ENCODE assay signal across 7 mouse cellular contexts in the genomic region with DNA sequence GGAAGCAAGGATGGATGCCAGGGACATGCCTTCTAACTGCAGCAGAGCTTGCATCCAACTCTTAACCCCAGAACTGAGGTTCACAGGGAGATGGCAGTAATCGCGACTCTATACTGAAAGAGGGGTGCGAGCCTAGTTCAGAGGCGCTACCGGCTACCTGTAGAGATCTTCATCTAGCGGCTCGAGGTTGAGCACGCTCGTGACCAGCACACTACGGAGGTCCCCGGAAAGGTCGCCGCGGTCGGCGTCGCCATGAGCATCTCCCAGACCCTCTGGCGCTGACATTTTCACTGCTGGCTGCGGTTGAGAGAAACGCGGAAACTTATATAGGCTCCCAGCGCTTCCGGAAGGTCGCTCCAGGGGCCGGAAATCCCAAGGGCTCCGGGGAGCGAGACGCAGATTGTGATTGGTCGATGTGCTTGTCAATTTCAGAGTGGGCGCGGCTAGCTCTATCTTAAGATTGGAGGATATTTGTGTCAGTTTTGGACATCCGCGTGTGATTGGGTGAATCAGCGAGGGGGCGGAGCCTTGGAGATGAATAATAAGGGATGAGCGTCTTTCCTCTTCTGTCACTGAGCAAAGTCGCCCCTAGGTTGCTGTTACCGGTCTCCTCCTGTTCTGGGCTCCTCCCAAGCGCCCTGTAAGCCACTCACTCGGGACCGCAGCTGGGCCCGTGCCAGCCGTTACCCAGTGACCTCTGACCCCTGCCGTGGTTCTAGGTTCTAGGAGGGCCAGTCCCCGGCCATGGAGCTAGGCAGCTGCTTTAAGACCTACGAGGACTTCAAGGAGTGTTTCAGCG. TPM values are rescaled to one million over a fixed set of nuclear protein-coding genes. Genes with fewer than 3 reads are reported as not detected.
A peak's percentile ranks its signal among the peaks of the same experiment; 100 is the strongest.
DNase-seq lines count a peak whose midpoint lies in the region; ATAC-seq lines count a peak whose summit lies in the region.

A gene (minus strand): TSS at position 350 of the 799 bp plus-strand sequence.
A gene (plus strand): TSS at position 566 of the 799 bp plus-strand sequence.

- no peaks in the 10 kb centered on the region for H3K4me1 ChIP-seq in embryonic facial prominence, embryonic 11.5 days (ENCODE audit: control insufficient read depth, insufficient read depth, low read length)
- peaks cover 4% of the 10 kb centered on the region for H3K4me1 ChIP-seq in limb, embryonic 11.5 days (ENCODE audit: control insufficient read depth, insufficient read depth, low read length)
- H3K4me1 ChIP-seq in midbrain, embryonic 14.5 days (ENCODE audit: control insufficient read depth, insufficient read depth, low read length): peaks cover 10% of the 10 kb centered on the region

- H3K9me3 ChIP-seq in embryonic facial prominence, embryonic 11.5 days (replicated peaks; ENCODE audit: control insufficient read depth, low read length): no peaks in the 10 kb centered on the region
- no peaks in the 10 kb centered on the region for H3K9me3 ChIP-seq in limb, embryonic 11.5 days (ENCODE audit: control insufficient read depth, low read length)
- no peaks in the 10 kb centered on the region for H3K9me3 ChIP-seq in midbrain, embryonic 14.5 days (ENCODE audit: control insufficient read depth, low read length)

- no peaks in the 10 kb centered on the region; the same call in 1 of the 2 replicates for H3K36me3 ChIP-seq in embryonic facial prominence, embryonic 11.5 days (replicated peaks; ENCODE audit: control insufficient read depth, insufficient read depth, low read depth, low read length)
- peaks cover 5% of the 10 kb centered on the region; the same call in 1 of the 2 replicates for H3K36me3 ChIP-seq in limb, embryonic 11.5 days (ENCODE audit: control insufficient read depth, insufficient read depth, low read length)
- H3K36me3 ChIP-seq in midbrain, embryonic 14.5 days (ENCODE audit: control insufficient read depth, insufficient read depth, low read length): peaks cover 17% of the 10 kb centered on the region

- peak within 1 kb of the TSS; percentile 28 for H3K27ac ChIP-seq in embryonic facial prominence, embryonic 11.5 days (replicated peaks; ENCODE audit: low read depth, low read length)
- 0 out of 2 replicates have a peak within 1 kb of the TSS, but pooled peaks have one; percentile 14 for H3K27ac ChIP-seq in limb, embryonic 11.5 days (replicated peaks; ENCODE audit: low read depth, low read length)
- peak within 1 kb of the TSS; percentile 82 for H3K27ac ChIP-seq in midbrain, embryonic 14.5 days (replicated peaks; ENCODE audit: low read depth, low read length)

- peak within 1 kb of the TSS; percentile 81 for H3K4me3 ChIP-seq in embryonic facial prominence, embryonic 11.5 days (ENCODE audit: low read depth, low read length)
- peak within 1 kb of the TSS; percentile 86 for H3K4me3 ChIP-seq in limb, embryonic 11.5 days (ENCODE audit: low read depth, low read length)
- peak within 1 kb of the TSS; percentile 91 for H3K4me3 ChIP-seq in midbrain, embryonic 14.5 days (replicated peaks; ENCODE audit: low read depth, low read length)

- ATAC-seq in embryonic facial prominence, embryonic 11.5 days (replicated peaks; ENCODE audit: insufficient number of reproducible peaks, low FRiP score, low TSS enrichment, low read depth): peak; percentile 93
- peak; percentile 97 for ATAC-seq in limb, embryonic 11.5 days (ENCODE audit: insufficient number of reproducible peaks, low FRiP score, low TSS enrichment, low read depth)
- peak; percentile 97 for ATAC-seq in midbrain, embryonic 14.5 days (ENCODE audit: low FRiP score, low TSS enrichment)

- peak within 1 kb of the TSS; percentile 79 for H3K9ac ChIP-seq in embryonic facial prominence, embryonic 11.5 days (replicated peaks; ENCODE audit: low read length)
- peak within 1 kb of the TSS; percentile 78 for H3K9ac ChIP-seq in limb, embryonic 11.5 days (ENCODE audit: low read length)
- H3K9ac ChIP-seq in midbrain, embryonic 14.5 days (replicated peaks; ENCODE audit: low read length): peak within 1 kb of the TSS; percentile 70

- H3K27me3 ChIP-seq in embryonic facial prominence, embryonic 11.5 days (ENCODE audit: control insufficient read depth, insufficient read depth, low read length): no peaks in the 10 kb centered on the region
- no peaks in the 10 kb centered on the region for H3K27me3 ChIP-seq in limb, embryonic 11.5 days (ENCODE audit: control insufficient read depth, insufficient read depth, low read length)
- H3K27me3 ChIP-seq in midbrain, embryonic 14.5 days (ENCODE audit: control insufficient read depth, insufficient read depth, low read length): no peaks in the 10 kb centered on the region

- peak; percentile 98 for DNase-seq in adrenal gland, postnatal 14 days
- peak; percentile 99 for DNase-seq in embryonic facial prominence, embryonic 11.5 days (ENCODE audit: low spot score)
- DNase-seq in heart, adult 11 months: peak; percentile 100
- DNase-seq in kidney, adult 18-20 months: peak; percentile 100
- DNase-seq in limb, embryonic 11.5 days (ENCODE audit: low spot score): peak; percentile 98
- DNase-seq in midbrain, embryonic 14.5 days: peak; percentile 99
- DNase-seq in spleen, adult 18-20 months: peak; percentile 95 to 98

- H3K4me2 ChIP-seq in embryonic facial prominence, embryonic 11.5 days (ENCODE audit: low read depth, low read length): peak within 1 kb of the TSS; percentile 83
- H3K4me2 ChIP-seq in limb, embryonic 11.5 days (ENCODE audit: low read depth, severe bottlenecking): peak within 1 kb of the TSS; percentile 84
- peak within 1 kb of the TSS; percentile 78 for H3K4me2 ChIP-seq in midbrain, embryonic 14.5 days (ENCODE audit: low read length)

- under 1% methylated on average over 47 of the region's 47 CpGs for WGBS in embryonic facial prominence, embryonic 11.5 days
- WGBS in limb, embryonic 11.5 days: under 1% methylated on average over 47 of the region's 47 CpGs
- under 1% methylated on average over 47 of the region's 47 CpGs for WGBS in midbrain, embryonic 14.5 days

RNA-seq across cellular contexts. Expression of the first gene that starts in this region (rescaled TPM):
- total RNA-seq in adrenal gland, postnatal 14 days (2021): 25.7 and 28.9 TPM in 2 replicates
- 9.6 and 11.6 TPM in 2 replicates for polyA plus RNA-seq in embryonic facial prominence, embryonic 11.5 days (2014; fragmentation: Nextera tagmentation; extraction: Ambion mirVana)
- 12.0 and 12.3 TPM in 2 replicates for polyA plus RNA-seq in limb, embryonic 11.5 days (2014; fragmentation: Nextera tagmentation; extraction: Ambion mirVana)
- 17.1 and 18.5 TPM in 2 replicates for polyA plus RNA-seq in midbrain, embryonic 14.5 days (2014; fragmentation: Nextera tagmentation; extraction: Ambion mirVana)

RNA-seq across cellular contexts. Expression of the second gene that starts in this region (rescaled TPM):
- total RNA-seq in adrenal gland, postnatal 14 days (2021): 4.9 and 5.1 TPM in 2 replicates
- polyA plus RNA-seq in embryonic facial prominence, embryonic 11.5 days (2014; fragmentation: Nextera tagmentation; extraction: Ambion mirVana): 9.8 and 11.3 TPM in 2 replicates
- polyA plus RNA-seq in limb, embryonic 11.5 days (2014; fragmentation: Nextera tagmentation; extraction: Ambion mirVana): 11.0 and 11.8 TPM in 2 replicates
- 14.7 and 15.6 TPM in 2 replicates for polyA plus RNA-seq in midbrain, embryonic 14.5 days (2014; fragmentation: Nextera tagmentation; extraction: Ambion mirVana)

Comparison
In these comparisons a context has a peak if more than half of its experiments do, and no peak if none do; other contexts are left out.
1. Peak in every context shown above with its lines: DNase-seq, ATAC-seq, H3K4me3 ChIP-seq and H3K27ac ChIP-seq.
2. H3K27ac ChIP-seq: peak in every context shown above with its lines; median percentile 82 in midbrain, embryonic 14.5 days; 28 in embryonic facial prominence, embryonic 11.5 days; 14 in limb, embryonic 11.5 days.